In the genomic region with DNA sequence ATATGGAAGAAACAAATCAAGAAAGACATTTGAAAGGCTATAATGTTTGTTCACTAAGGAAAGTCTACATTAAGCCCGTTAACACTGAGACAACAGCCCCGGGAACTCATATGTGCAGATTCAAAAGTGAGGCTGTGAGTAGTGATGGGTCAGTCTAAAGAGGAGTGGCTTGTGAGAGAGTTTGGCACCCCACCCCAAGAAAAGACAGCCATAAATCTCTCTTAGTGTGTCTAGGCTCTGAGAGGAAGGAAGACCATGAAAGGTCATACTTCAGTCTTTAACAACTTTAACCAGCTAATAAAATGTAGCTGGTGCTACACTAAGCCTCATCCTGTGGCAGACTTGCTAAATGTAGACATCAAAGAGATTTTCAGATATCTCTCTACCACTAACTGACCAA, we compare ENCODE assay signal across 15 mouse cellular contexts.
"Had no signal": no experiment of that assay in that cellular context is flagged by ENCODE, and none has a peak within 500 bp of the region (broad histone marks: within the 10 kb centered on the region; RNA-seq: fewer than 3 reads in every experiment).

No protein-coding gene starts in this region.

- H3K4me1 ChIP-seq: intestine, embryonic 15.5 days; limb, embryonic 13.5 days; neural tube, embryonic 13.5 days had no signal

- H3K9ac ChIP-seq: intestine, embryonic 15.5 days; limb, embryonic 13.5 days; liver, embryonic 14.5 days; neural tube, embryonic 13.5 days; stomach, embryonic 15.5 days had no signal

- H3K27ac ChIP-seq: hindbrain, postnatal 0 days; intestine, embryonic 15.5 days; layer of hippocampus, adult 2 months; limb, embryonic 13.5 days; liver, embryonic 14.5 days; midbrain, embryonic 10.5 days; neural tube, embryonic 13.5 days; stomach, embryonic 15.5 days had no signal

- H3K9me3 ChIP-seq: intestine, embryonic 15.5 days; limb, embryonic 13.5 days; midbrain, embryonic 10.5 days; neural tube, embryonic 13.5 days; stomach, embryonic 15.5 days had no signal

- H3K4me2 ChIP-seq: intestine, embryonic 15.5 days; limb, embryonic 13.5 days; neural tube, embryonic 13.5 days; stomach, embryonic 15.5 days had no signal

- DNase-seq: left cerebral cortex, postnatal 4 days; lung, adult 18-20 months; lung, postnatal 36 days; midbrain, embryonic 14.5 days; right cerebral cortex, postnatal 14 days; thymus, adult 2 months; thymus, postnatal 25 days had no signal

- ATAC-seq: hindbrain, postnatal 0 days; intestine, embryonic 15.5 days had no signal

- H3K36me3 ChIP-seq: intestine, embryonic 15.5 days; midbrain, embryonic 10.5 days; neural tube, embryonic 13.5 days; stomach, embryonic 15.5 days had no signal

- H3K27me3 ChIP-seq: intestine, embryonic 15.5 days; limb, embryonic 13.5 days; neural tube, embryonic 13.5 days; stomach, embryonic 15.5 days had no signal

- H3K4me3 ChIP-seq: intestine, embryonic 15.5 days; layer of hippocampus, adult 2 months; limb, embryonic 13.5 days; midbrain, embryonic 10.5 days; neural tube, embryonic 13.5 days; stomach, embryonic 15.5 days had no signal
